Mouse (Mus musculus) embryonic facial prominence, embryonic 11.5 days (tissue): ENCODE data around the gene Bcap29. TPM values are rescaled to one million over a fixed set of nuclear protein-coding genes. Genes with fewer than 3 reads are reported as not detected.
"Not testable (repeated sequence)": the region's sequence is repeated elsewhere in the genome, so short reads cannot be mapped to it uniquely, and the experiment has no call there.

Experiments
- ATAC-seq: fragments of 200-750 bp; cut with Nextera tagmentation; replicated peaks from 2 replicates; pipeline ENCODE4 v1.8.0; 2017; ENCODE audit warnings: low read depth; ENCODE audit not compliant: insufficient number of reproducible peaks, low FRiP score, low TSS enrichment
- DNase-seq: peaks from one replicate; pipeline ENCODE4 v3.0.0-alpha.2; 2015; ENCODE audit warnings: low spot score
- H3K27ac ChIP-seq: fragments of 300-500 bp; sonication (generic); replicated peaks from 2 replicates; pipeline ENCODE4 v1.5.1; 2014; ENCODE audit warnings: mild to moderate bottlenecking, low read depth, low read length, control low read depth
- H3K27me3 ChIP-seq: fragments of 300-500 bp; sonication (generic); 2 replicates; pipeline ENCODE4 v1.6.1; 2014; ENCODE audit warnings: mild to moderate bottlenecking, low read length, moderate library complexity, mixed read lengths; ENCODE audit not compliant: control insufficient read depth, insufficient read depth
- H3K36me3 ChIP-seq: fragments of 300-500 bp; sonication (generic); replicated peaks from 2 replicates; pipeline ENCODE4 v1.6.1; 2014; ENCODE audit warnings: low read depth, mild to moderate bottlenecking, low read length, moderate library complexity, mixed read lengths; ENCODE audit not compliant: control insufficient read depth, insufficient read depth
- H3K4me1 ChIP-seq: fragments of 300-500 bp; sonication (generic); 2 replicates; pipeline ENCODE4 v1.6.1; 2014; ENCODE audit warnings: low read length, mixed read lengths; ENCODE audit not compliant: control insufficient read depth, insufficient read depth
- H3K4me2 ChIP-seq: fragments of 300-500 bp; sonication (generic); 2 replicates; pipeline ENCODE4 v1.6.1; 2014; ENCODE audit warnings: low read depth, mild to moderate bottlenecking, control low read depth, low read length, moderate library complexity
- H3K4me3 ChIP-seq: fragments of 300-500 bp; sonication (generic); 2 replicates; pipeline ENCODE4 v1.5.1; 2014; ENCODE audit warnings: low read depth, low read length, control low read depth
- H3K9ac ChIP-seq: fragments of 300-500 bp; sonication (generic); replicated peaks from 2 replicates; pipeline ENCODE4 v1.6.1; 2014; ENCODE audit warnings: mild to moderate bottlenecking, control low read depth, low read length
- H3K9me3 ChIP-seq: fragments of 300-500 bp; sonication (generic); replicated peaks from 2 replicates; pipeline ENCODE4 v1.6.1; 2016; ENCODE audit warnings: mild to moderate bottlenecking, low read length, inconsistent platforms, mixed read lengths; ENCODE audit not compliant: control insufficient read depth
- WGBS: fragments of 180-500 bp; shearing (Covaris S2); extraction: QIAGEN DNeasy Blood & Tissue Kit; methylation state at CpG from one replicate; pipeline ENCODE4 v1.1.7; 2014; 5-methylcytosine and 5-hydroxymethylcytosine counted together
- polyA plus RNA-seq: library from polyadenylated mRNA; unstranded; fragments of >200 nt; fragmentation: Nextera tagmentation; extraction: Ambion mirVana; gene quantifications from 2 replicates; pipeline ENCODE4 v1.2.1, GENCODE M21; 2014

The Bcap29 gene
- polyA plus RNA-seq, 1 experiment from 2014 or later: 38.4 TPM

GRCm38 (mm10) chr12:31635240-31635607 is 766 bp upstream of the Bcap29 start:
- Histone ChIP-seq H3K4me1 (no peaks in the 10 kb centered on the region), H3K9ac (no peak overlapping the region), H3K9me3 (no peaks in the 10 kb centered on the region), H3K4me3 (no peak overlapping the region), H3K27ac (no peak overlapping the region), H3K4me2 (no peak overlapping the region; the same call in 1 of the 2 replicates), H3K36me3 (no peaks in the 10 kb centered on the region), H3K27me3 (no peaks in the 10 kb centered on the region)
- DNase-seq: no peak
- peak; percentile 29; the same call in 1 of the 2 replicates for ATAC-seq
- WGBS: 82% methylated on average over 3 of the region's 3 CpGs

DNA sequence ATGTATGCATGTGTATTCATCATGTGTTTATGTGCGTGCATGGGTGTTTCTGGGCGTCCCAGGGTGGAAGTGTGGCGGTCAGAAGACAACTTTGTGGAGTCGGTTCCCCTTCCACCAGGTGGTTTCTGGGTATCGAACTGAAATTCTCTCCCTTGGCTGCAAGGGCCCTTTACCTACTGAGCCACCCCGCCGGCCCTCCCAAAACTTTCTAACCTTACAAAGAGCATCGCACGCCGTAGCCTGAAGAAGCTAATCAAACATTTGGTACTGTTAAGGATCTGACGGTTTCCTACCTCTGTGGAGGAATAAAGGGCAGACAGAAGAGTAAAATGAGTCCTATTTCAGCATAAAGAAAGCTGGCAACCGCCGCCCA is 502 bp downstream of the Bcap29 start:
- H3K9me3 ChIP-seq: no peaks in the 10 kb centered on the region
- no peak overlapping the region; the same call in 1 of the 2 replicates for H3K27ac ChIP-seq
- ATAC-seq (no peak), DNase-seq (peak; percentile 56)
- peak overlapping the region; percentile 81 for H3K4me2 ChIP-seq
- no peaks in the 10 kb centered on the region for H3K27me3 ChIP-seq
- H3K36me3 ChIP-seq: no peaks in the 10 kb centered on the region
- peak overlapping the region; percentile 55 for H3K4me3 ChIP-seq
- H3K9ac ChIP-seq: peak overlapping the region; percentile 88
- H3K4me1 ChIP-seq: no peaks in the 10 kb centered on the region
- WGBS: 12% methylated on average over 13 of the region's 13 CpGs

GRCm38 (mm10) chr12:31628396-31628795 is 6.1 kb downstream of the Bcap29 start:
- not testable (repeated sequence) for H3K9ac ChIP-seq, H3K4me3 ChIP-seq, H3K9me3 ChIP-seq, ATAC-seq, H3K27ac ChIP-seq, DNase-seq, H3K36me3 ChIP-seq, H3K4me2 ChIP-seq, H3K4me1 ChIP-seq, H3K27me3 ChIP-seq
- 90% methylated on average over 9 of the region's 9 CpGs for WGBS

DNA sequence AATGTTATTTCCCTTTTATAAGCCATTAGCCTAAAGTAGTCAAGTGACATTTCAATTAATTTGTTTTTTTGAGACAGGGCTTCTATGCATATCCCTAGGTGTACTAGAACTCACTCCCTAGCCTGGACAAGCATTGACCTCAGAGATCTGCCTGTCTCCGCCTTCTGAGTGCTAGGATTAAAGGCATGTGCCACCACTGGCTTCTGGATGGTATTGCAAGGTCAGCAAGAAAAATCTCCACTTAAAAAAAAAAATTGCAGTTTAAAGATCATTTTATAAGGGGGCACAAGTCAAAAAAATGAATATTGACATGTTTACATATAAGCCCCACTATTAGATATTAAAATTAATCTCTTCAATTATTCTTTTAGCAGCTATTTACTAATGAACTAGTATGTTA is 9.4 kb downstream of the Bcap29 start:
- ATAC-seq (no peak), DNase-seq (no peak)
- Histone ChIP-seq H3K27ac (no peak overlapping the region), H3K9ac (no peak overlapping the region), H3K9me3 (no peaks in the 10 kb centered on the region), H3K4me1 (no peaks in the 10 kb centered on the region), H3K36me3 (no peaks in the 10 kb centered on the region), H3K27me3 (no peaks in the 10 kb centered on the region), H3K4me3 (no peak overlapping the region), H3K4me2 (no peak overlapping the region)
- 93% methylated on average over 1 of the region's 1 CpGs for WGBS

- H3K9ac ChIP-seq: no peak overlapping the region
- WGBS: 83% methylated on average over 8 of the region's 8 CpGs
- H3K9me3 ChIP-seq: no peaks in the 10 kb centered on the region
- no peak overlapping the region for H3K4me2 ChIP-seq
- no peaks in the 10 kb centered on the region for H3K36me3 ChIP-seq
- ATAC-seq: no peak
- H3K27ac ChIP-seq: no peak overlapping the region
- no peak for DNase-seq
- H3K4me3 ChIP-seq: no peak overlapping the region
- no peaks in the 10 kb centered on the region for H3K27me3 ChIP-seq
- H3K4me1 ChIP-seq: no peaks in the 10 kb centered on the region
Observed at GRCm38 (mm10) chr12:31620106-31620505, 14.4 kb downstream of the Bcap29 start.

GRCm38 (mm10) chr12:31613353-31613752 is 21.1 kb downstream of the Bcap29 start:
- 61% methylated on average over 4 of the region's 4 CpGs for WGBS

DNA sequence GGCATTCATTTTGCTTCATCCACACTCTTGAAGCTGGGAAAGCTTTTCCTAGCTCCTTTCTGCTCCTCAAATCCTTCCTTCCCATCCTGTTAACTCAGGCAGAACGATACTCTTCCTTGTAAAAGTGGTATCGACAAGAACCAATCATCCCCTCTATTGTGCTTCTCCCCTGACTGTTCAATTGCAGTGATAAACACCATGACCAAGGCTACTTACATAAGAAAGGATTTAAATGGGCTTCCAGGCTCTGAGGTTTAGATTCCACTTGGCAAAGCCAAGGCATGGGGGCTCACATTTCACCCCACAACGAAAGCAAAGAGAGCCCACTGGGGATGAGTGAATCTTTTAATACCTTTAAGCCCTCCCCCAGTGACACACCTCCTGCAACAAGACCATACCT is 26.3 kb downstream of the Bcap29 start:
- no peak for ATAC-seq
- Histone ChIP-seq H3K4me1 (no peaks in the 10 kb centered on the region), H3K4me3 (no peak overlapping the region), H3K36me3 (no peaks in the 10 kb centered on the region), H3K27ac (no peak overlapping the region), H3K9ac (no peak overlapping the region), H3K4me2 (no peak overlapping the region), H3K9me3 (no peaks in the 10 kb centered on the region), H3K27me3 (no peaks in the 10 kb centered on the region)
- DNase-seq: no peak
- WGBS: 17% methylated on average over 3 of the region's 3 CpGs

More at GRCm38 (mm10) chr12:31613353-31613752, 21.1 kb downstream of the Bcap29 start:
- Histone ChIP-seq H3K4me3 (no peak overlapping the region), H3K4me2 (no peak overlapping the region), H3K4me1 (no peaks in the 10 kb centered on the region), H3K9me3 (no peaks in the 10 kb centered on the region), H3K36me3 (no peaks in the 10 kb centered on the region), H3K27ac (no peak overlapping the region), H3K27me3 (no peaks in the 10 kb centered on the region), H3K9ac (no peak overlapping the region)
- DNase-seq: no peak
- no peak for ATAC-seq

DNA sequence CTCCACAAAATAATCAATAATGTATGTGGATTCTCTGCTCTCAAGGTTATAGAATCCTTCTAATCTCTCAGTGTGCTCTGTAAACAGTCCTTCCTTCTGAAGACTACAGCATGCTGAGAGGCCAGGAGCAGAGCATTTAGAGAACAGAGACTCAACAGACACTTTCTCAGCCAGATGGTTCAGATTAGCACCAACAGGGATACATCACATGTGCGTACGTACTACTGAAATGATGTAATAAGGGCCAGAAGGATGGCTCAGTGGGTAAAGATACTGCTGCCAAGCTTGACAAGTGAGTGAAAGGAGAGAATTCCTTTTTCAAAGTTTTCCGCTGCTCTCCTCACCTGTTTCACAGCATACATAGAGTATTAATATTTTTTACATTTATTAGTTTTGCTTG is 29.6 kb downstream of the Bcap29 start:
- Histone ChIP-seq H3K9ac (no peak overlapping the region), H3K27me3 (no peaks in the 10 kb centered on the region), H3K4me2 (no peak overlapping the region), H3K27ac (no peak overlapping the region), H3K36me3 (no peaks in the 10 kb centered on the region), H3K4me1 (no peaks in the 10 kb centered on the region), H3K4me3 (no peak overlapping the region), H3K9me3 (no peaks in the 10 kb centered on the region)
- 58% methylated on average over 3 of the region's 3 CpGs for WGBS
- ATAC-seq (no peak), DNase-seq (peak; percentile 77)
